Mouse (Mus musculus): ENCODE data around the gene Nol10. TPM values are rescaled to one million over a fixed set of nuclear protein-coding genes. Genes with fewer than 3 reads are reported as not detected.

The Nol10 gene
- polyA plus RNA-seq, 1 experiment from 2014 or later = 10.8 TPM

DNA sequence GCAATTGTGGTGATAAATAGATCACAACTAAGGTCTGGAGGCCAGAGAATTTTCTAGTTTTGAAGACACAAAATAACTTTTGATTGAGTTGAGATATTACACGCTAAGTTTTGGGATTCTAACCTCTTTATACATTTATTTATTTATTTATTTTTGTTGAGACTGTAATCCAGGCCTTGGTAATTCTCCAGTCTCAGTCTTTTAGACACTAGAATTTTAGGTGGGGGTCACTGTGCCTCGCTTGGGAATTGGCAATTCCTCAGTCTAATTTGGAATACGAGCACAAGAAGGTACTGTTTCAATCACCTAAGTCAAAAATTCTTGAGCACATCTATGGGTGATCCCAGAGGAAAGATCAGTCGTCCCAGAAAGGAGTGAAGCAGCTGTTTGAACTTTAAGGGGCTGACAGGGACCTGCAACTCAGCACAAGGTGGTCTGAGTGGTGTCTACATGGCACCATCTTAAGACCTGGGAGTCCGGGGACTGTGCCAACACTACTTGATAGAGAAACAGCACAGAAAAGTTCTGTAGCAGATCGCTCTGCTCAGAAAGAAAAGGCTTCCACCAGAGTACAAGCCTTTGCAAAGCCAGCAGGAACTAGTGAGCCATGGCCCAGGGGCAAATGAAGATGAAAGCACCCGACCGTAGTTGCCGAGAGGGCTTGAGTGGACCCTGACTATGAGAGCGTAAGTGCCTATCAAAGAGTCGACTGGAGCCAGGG, 771 bp upstream of the Nol10 start:
- peak overlapping the region; percentile 92 for H3K4me3 ChIP-seq (ENCODE audit: inconsistent target)
- H3K27ac ChIP-seq = peak overlapping the region; percentile 59
- H3K36me3 ChIP-seq (ENCODE audit: inconsistent target) = no peaks in the 10 kb centered on the region
- H3K79me2 ChIP-seq (ENCODE audit: inconsistent target) = peaks cover 26% of the 10 kb centered on the region
- 41% methylated on average over 11 of the region's 11 CpGs for WGBS (ENCODE audit: missing documents)

DNA sequence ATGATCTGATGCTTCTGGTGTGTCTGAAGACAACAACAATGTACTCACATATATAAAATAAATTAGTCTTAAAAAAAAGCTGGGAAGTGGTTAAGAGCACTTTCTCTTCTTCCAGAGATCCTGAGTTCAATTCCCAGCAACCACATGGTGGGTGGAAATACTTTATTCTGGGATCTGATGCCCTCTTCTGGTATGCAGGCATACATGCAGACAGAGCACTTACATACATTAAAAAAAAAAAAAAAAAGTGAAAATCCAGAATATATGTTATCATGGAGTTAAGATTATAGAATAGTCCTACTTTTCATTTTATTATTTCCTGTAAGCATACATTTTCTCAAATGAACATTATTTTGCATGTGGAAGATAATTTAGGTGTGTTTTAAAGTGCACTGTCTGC, 1.8 kb downstream of the Nol10 start:
- Histone ChIP-seq H3K27ac (no peak overlapping the region), H3K36me3 (ENCODE audit: inconsistent target) (peaks cover 22% of the 10 kb centered on the region), H3K4me3 (ENCODE audit: inconsistent target) (no peak overlapping the region), H3K79me2 (ENCODE audit: inconsistent target) (peaks cover 26% of the 10 kb centered on the region)

- no peak overlapping the region for H3K27ac ChIP-seq
- H3K79me2 ChIP-seq (ENCODE audit: inconsistent target) = no peaks in the 10 kb centered on the region
- H3K4me3 ChIP-seq (ENCODE audit: inconsistent target) = no peak overlapping the region
- 94% methylated on average over 4 of the region's 4 CpGs for WGBS (ENCODE audit: missing documents)
- H3K36me3 ChIP-seq (ENCODE audit: inconsistent target) = peaks cover 68% of the 10 kb centered on the region
Observed at GRCm38 (mm10) chr12:17356853-17357252, 8.6 kb downstream of the Nol10 start.

DNA sequence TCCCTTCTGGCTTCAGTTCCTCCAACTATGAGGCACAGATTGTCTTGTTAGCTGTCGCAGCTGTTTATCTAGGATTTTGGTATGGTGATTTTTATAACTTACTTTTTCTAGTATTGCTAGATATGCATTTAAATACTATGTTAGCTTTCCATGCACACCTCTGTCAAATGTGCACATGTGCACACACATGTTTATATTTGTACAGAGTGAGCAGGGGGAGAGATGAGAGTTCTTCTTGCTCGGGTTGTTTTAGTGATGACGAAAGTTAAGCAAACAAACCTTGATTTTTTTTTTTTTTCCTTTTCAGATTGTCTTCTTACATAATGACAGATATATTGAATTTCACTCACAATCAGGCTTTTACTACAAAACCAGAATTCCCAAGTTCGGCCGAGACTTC, 9.5 kb downstream of the Nol10 start:
- Histone ChIP-seq H3K27ac (no peak overlapping the region), H3K4me3 (ENCODE audit: inconsistent target) (no peak overlapping the region), H3K36me3 (ENCODE audit: inconsistent target) (peaks cover 77% of the 10 kb centered on the region), H3K79me2 (ENCODE audit: inconsistent target) (no peaks in the 10 kb centered on the region)
- WGBS (ENCODE audit: missing documents) = 100% methylated on average over 3 of the region's 5 CpGs

GRCm38 (mm10) chr12:17358981-17359380, 10.7 kb downstream of the Nol10 start:
- Histone ChIP-seq H3K4me3 (ENCODE audit: inconsistent target) (no peak overlapping the region), H3K79me2 (ENCODE audit: inconsistent target) (no peaks in the 10 kb centered on the region), H3K36me3 (ENCODE audit: inconsistent target) (peaks cover 78% of the 10 kb centered on the region), H3K27ac (no peak overlapping the region)
- WGBS (ENCODE audit: missing documents) = 92% methylated on average over 9 of the region's 9 CpGs

DNA sequence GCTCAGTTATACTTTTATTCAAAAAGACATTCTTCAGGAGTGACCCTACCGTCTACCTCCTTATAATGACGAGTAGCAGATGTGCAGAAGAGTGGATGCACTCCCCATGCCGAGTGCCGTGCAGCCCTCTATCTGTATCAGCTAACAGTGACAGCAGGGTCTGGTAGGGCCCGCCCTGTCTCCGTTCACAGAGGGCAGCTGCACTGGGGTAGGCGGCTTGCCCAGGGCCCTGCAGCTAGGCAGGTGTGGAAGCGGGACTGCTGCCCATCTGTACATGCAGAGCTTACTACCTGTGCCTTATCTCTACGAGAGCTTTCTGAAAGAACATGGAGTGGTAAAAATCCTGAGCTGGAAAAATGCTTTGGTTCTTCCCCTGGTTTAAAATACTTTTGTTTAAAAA, 11.8 kb downstream of the Nol10 start:
- 95% methylated on average over 9 of the region's 9 CpGs for WGBS (ENCODE audit: missing documents)
- H3K79me2 ChIP-seq (ENCODE audit: inconsistent target) = no peaks in the 10 kb centered on the region
- H3K36me3 ChIP-seq (ENCODE audit: inconsistent target) = peaks cover 71% of the 10 kb centered on the region
- H3K27ac ChIP-seq = no peak overlapping the region
- H3K4me3 ChIP-seq (ENCODE audit: inconsistent target) = no peak overlapping the region

DNA sequence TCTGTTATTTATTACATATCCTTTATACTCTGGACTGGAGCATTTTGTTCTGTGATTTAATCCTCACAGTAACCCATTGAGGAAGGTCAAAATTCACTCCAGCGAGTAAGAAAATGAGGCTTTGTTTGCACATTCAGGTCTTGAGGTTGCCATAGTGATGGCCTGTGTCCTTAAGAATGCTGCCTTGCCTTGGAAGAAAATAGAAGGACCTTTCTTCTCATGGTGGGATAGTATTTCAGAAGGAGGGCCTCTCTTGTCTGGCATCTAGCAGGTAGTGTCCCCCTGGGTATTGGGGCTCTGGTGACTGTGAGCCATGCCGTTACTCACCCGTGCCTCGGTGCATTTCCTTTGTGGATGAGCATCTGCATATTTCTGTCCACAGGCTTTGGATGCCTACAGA, 12.4 kb downstream of the Nol10 start:
- H3K36me3 ChIP-seq (ENCODE audit: inconsistent target) = peaks cover 71% of the 10 kb centered on the region
- 100% methylated on average over 4 of the region's 4 CpGs for WGBS (ENCODE audit: missing documents)
- no peak overlapping the region for H3K27ac ChIP-seq
- no peak overlapping the region for H3K4me3 ChIP-seq (ENCODE audit: inconsistent target)
- H3K79me2 ChIP-seq (ENCODE audit: inconsistent target) = no peaks in the 10 kb centered on the region

DNA sequence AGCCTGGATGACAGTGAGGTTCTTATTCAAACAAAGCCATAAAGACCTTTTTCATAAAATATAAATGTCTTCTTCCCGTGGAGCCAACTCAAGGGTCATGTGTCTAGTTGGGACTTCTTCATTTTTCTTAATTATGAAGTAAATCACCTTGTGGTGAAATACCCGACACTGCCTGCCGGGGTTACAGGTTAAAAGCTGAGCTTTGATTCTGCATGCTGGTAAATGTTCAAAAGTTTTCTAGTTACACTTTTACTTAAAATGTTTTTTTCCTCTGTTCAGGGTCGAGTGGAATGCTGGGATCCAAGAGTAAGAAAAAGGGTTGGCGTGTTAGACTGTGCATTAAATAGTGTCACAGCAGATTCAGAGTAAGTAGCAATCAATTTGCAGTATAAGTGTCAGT, 14.1 kb downstream of the Nol10 start:
- H3K27ac ChIP-seq = no peak overlapping the region
- no peaks in the 10 kb centered on the region for H3K79me2 ChIP-seq (ENCODE audit: inconsistent target)
- no peak overlapping the region for H3K4me3 ChIP-seq (ENCODE audit: inconsistent target)
- WGBS (ENCODE audit: missing documents) = 90% methylated on average over 5 of the region's 5 CpGs
- peaks cover 71% of the 10 kb centered on the region for H3K36me3 ChIP-seq (ENCODE audit: inconsistent target)

DNA sequence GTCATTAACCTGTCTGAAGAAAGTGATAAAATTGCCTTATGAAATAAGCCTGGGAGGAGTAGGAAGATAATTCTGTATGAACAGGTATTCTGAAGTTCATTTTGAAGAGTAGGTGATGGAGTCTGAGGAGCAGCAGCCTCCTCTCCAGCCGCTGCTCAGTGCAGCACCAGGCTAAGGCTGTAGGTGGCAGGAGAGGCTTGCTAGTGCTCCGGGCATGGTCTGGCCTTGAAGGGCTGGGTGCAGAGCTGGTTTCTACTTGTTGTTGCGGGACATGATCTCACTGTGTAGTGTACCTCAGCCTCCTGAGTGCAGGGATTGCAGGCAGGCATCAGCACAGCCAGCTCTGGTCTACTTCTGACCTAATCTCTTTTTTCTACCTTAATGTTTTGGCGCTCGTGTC, 18.7 kb downstream of the Nol10 start:
- 67% methylated on average over 5 of the region's 5 CpGs for WGBS (ENCODE audit: missing documents)
- Histone ChIP-seq H3K4me3 (ENCODE audit: inconsistent target) (no peak overlapping the region), H3K36me3 (ENCODE audit: inconsistent target) (peaks cover 44% of the 10 kb centered on the region)

GRCm38 (mm10) chr12:17369111-17369510, 20.9 kb downstream of the Nol10 start:
- 100% methylated on average over 3 of the region's 3 CpGs for WGBS (ENCODE audit: missing documents)
- H3K36me3 ChIP-seq (ENCODE audit: inconsistent target) = peaks cover 35% of the 10 kb centered on the region; the same call in 1 of the 2 replicates
- no peaks in the 10 kb centered on the region for H3K79me2 ChIP-seq (ENCODE audit: inconsistent target)
- no peak overlapping the region for H3K4me3 ChIP-seq (ENCODE audit: inconsistent target)
- H3K27ac ChIP-seq = no peak overlapping the region

More for the DNA sequence above, 18.7 kb downstream of the Nol10 start:
- no peaks in the 10 kb centered on the region for H3K79me2 ChIP-seq (ENCODE audit: inconsistent target)
- H3K27ac ChIP-seq = no peak overlapping the region

DNA sequence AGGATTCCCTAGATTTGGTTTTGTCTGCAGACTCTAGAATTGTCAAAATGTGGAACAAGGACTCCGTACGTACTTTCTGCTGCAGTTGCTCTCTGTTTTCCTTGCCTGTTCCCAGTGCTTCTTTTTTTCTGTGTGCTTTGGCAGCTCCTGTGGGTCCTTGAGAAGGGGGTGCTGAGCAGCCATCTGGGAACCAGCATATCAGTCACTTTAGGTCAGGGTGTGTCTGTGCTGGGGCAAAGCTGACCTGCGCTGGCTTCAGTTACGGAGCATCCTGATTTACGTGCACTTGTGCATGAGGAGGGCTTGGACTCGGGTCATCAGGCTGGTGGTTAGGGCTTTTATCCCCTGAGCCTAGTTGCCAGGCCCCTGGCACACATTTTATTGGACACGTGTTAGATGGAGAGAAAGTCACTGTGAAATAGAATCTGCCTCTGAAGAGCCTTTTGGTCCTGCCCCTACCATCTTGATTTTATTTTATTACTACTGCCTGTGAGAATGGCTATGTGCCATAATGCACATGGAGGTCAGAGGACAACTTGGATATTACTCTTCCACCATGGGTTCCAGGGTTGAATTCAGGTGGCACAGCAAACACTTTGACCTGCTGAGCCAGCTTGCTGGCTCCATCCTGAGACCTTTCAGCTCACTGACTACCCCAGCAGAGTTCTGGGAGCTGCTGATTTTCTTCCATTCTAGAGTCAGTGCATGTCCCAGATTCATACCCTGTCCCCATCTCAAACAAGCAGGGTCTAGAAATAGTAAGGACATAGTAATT, 21.5 kb downstream of the Nol10 start:
- WGBS (ENCODE audit: missing documents) = 93% methylated on average over 7 of the region's 7 CpGs
- Histone ChIP-seq H3K27ac (no peak overlapping the region), H3K79me2 (ENCODE audit: inconsistent target) (no peaks in the 10 kb centered on the region), H3K4me3 (ENCODE audit: inconsistent target) (no peak overlapping the region), H3K36me3 (ENCODE audit: inconsistent target) (peaks cover 41% of the 10 kb centered on the region; the same call in 1 of the 2 replicates)

DNA sequence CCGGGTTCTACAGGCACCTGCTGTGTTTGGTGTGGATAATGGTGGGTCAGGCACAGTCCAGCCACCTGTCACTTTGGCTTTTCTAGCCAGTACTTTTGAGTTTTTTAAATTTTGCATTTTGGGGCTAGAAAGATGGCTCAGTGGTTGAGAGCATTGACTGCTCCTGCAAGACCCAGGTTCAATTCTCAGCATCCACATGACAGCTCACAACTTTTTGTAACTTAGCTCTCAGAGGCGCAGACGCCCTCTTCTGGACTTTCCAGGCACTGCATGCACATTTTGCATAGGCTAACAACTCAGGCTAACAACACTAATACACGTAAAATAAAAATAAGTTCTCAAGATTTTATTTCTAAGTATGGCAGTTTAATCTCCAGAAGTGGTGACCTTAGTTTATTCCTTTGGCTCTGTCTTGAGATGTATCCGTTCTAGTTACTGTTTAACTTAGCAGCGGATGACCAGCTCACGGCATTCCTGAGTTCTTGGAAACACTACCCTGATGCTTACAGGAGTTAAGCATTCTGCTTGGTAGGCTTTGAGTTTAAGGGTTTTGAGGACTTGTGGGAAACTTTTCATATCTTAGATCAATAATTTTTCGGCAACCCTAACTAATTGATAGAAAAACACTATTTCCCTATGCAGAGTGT, 23.5 kb downstream of the Nol10 start:
- no peak overlapping the region for H3K27ac ChIP-seq
- H3K4me3 ChIP-seq (ENCODE audit: inconsistent target) = no peak overlapping the region
- peaks cover 37% of the 10 kb centered on the region; the same call in 1 of the 2 replicates for H3K36me3 ChIP-seq (ENCODE audit: inconsistent target)
- H3K79me2 ChIP-seq (ENCODE audit: inconsistent target) = no peaks in the 10 kb centered on the region
- 97% methylated on average over 8 of the region's 8 CpGs for WGBS (ENCODE audit: missing documents)

GRCm38 (mm10) chr12:17372696-17373095, 24.4 kb downstream of the Nol10 start:
- Histone ChIP-seq H3K79me2 (ENCODE audit: inconsistent target) (no peaks in the 10 kb centered on the region), H3K4me3 (ENCODE audit: inconsistent target) (no peak overlapping the region), H3K27ac (no peak overlapping the region), H3K36me3 (ENCODE audit: inconsistent target) (peaks cover 47% of the 10 kb centered on the region; the same call in 1 of the 2 replicates)
- WGBS (ENCODE audit: missing documents) = 44% methylated on average over 3 of the region's 3 CpGs

- H3K27ac ChIP-seq = no peak overlapping the region
- no peaks in the 10 kb centered on the region for H3K79me2 ChIP-seq (ENCODE audit: inconsistent target)
- WGBS (ENCODE audit: missing documents) = 77% methylated on average over 4 of the region's 5 CpGs
- no peak overlapping the region for H3K4me3 ChIP-seq (ENCODE audit: inconsistent target)
- H3K36me3 ChIP-seq (ENCODE audit: inconsistent target) = peaks cover 47% of the 10 kb centered on the region; the same call in 1 of the 2 replicates
Observed at GRCm38 (mm10) chr12:17373470-17373975, 25.3 kb downstream of the Nol10 start.

- H3K27ac ChIP-seq = no peak overlapping the region
- no peak overlapping the region for H3K4me3 ChIP-seq (ENCODE audit: inconsistent target)
- no peaks in the 10 kb centered on the region for H3K79me2 ChIP-seq (ENCODE audit: inconsistent target)
- WGBS (ENCODE audit: missing documents) = 72% methylated on average over 4 of the region's 4 CpGs
- peaks cover 49% of the 10 kb centered on the region; the same call in 1 of the 2 replicates for H3K36me3 ChIP-seq (ENCODE audit: inconsistent target)
Observed at GRCm38 (mm10) chr12:17375243-17375642, 27.0 kb downstream of the Nol10 start.
